Mouse (Mus musculus): ENCODE data around the gene Fubp1.

Gene Fubp1

GRCm38 (mm10) chr3:152277912-152278311 lies 67.7 kb downstream of the Fubp1 start:
- no peak for DNase-seq (ENCODE audit: low spot score in 2 of 2)

- DNase-seq (ENCODE audit: low spot score in 2 of 2) = no peak
These were observed 68.2 kb downstream of the Fubp1 start for GRCm38 (mm10) chr3:152278431-152278830.

- no peak for DNase-seq (ENCODE audit: low spot score in 2 of 2)
These were observed 71.9 kb downstream of the Fubp1 start for GRCm38 (mm10) chr3:152282126-152282525.

- DNase-seq (ENCODE audit: low spot score in 2 of 2) = no peak
These were observed 74.1 kb downstream of the Fubp1 start for GRCm38 (mm10) chr3:152284306-152284705.

GRCm38 (mm10) chr3:152284759-152285158 lies 74.5 kb downstream of the Fubp1 start:
- no peak for DNase-seq (ENCODE audit: low spot score in 2 of 2)
